Comparison of ENCODE assay signal across 8 mouse cellular contexts in genomic region chr11:119091598-119091991, GRCm38 (mm10). TPM values are rescaled to one million over a fixed set of nuclear protein-coding genes. Genes with fewer than 3 reads are reported as not detected.
A peak's percentile ranks its signal among the peaks of the same experiment; 100 is the strongest.
DNase-seq lines count a peak whose midpoint lies in the region; ATAC-seq and TF ChIP-seq lines count a peak whose summit lies in the region.

No protein-coding gene starts in this region.

- TF ChIP-seq CTCF in left cerebral cortex, adult 2 months (IDR thresholded peaks at IDR 0.05): peak; percentile 75

- peak; percentile 73 for ATAC-seq in intestine, embryonic 15.5 days
- ATAC-seq in liver, embryonic 16.5 days (ENCODE audit: low read depth): peak; percentile 33
- ATAC-seq in neural tube, embryonic 11.5 days (ENCODE audit: insufficient read depth, low FRiP score, low TSS enrichment): no peak

- H3K9ac ChIP-seq in intestine, embryonic 15.5 days: no peak overlapping the region
- H3K9ac ChIP-seq in liver, embryonic 16.5 days (ENCODE audit: low read depth, low read length): no peak overlapping the region
- no peak overlapping the region for H3K9ac ChIP-seq in neural tube, embryonic 11.5 days (ENCODE audit: low read length)

- peak overlapping the region; percentile 99 for H3K4me2 ChIP-seq in intestine, embryonic 15.5 days (replicated peaks)
- peak overlapping the region; percentile 68; the same call in 1 of the 2 replicates for H3K4me2 ChIP-seq in liver, embryonic 16.5 days (ENCODE audit: low read depth, low read length)
- no peak overlapping the region for H3K4me2 ChIP-seq in neural tube, embryonic 11.5 days (ENCODE audit: low read depth)

- peaks cover 59% of the 10 kb centered on the region for H3K4me1 ChIP-seq in intestine, embryonic 15.5 days (replicated peaks)
- H3K4me1 ChIP-seq in liver, embryonic 16.5 days (ENCODE audit: control insufficient read depth, low read depth, low read length): peaks cover 22% of the 10 kb centered on the region
- peaks cover 23% of the 10 kb centered on the region for H3K4me1 ChIP-seq in neural tube, embryonic 11.5 days (ENCODE audit: control insufficient read depth, insufficient read depth, low read length)

- peaks cover 31% of the 10 kb centered on the region for H3K27me3 ChIP-seq in intestine, embryonic 15.5 days (replicated peaks)
- peaks cover 55% of the 10 kb centered on the region for H3K27me3 ChIP-seq in liver, embryonic 16.5 days (ENCODE audit: control insufficient read depth, insufficient read depth, low read depth, low read length)
- peaks cover 54% of the 10 kb centered on the region for H3K27me3 ChIP-seq in neural tube, embryonic 11.5 days (ENCODE audit: control insufficient read depth, insufficient read depth, low read length)

- H3K36me3 ChIP-seq in intestine, embryonic 15.5 days: no peaks in the 10 kb centered on the region
- no peaks in the 10 kb centered on the region for H3K36me3 ChIP-seq in liver, embryonic 16.5 days (ENCODE audit: control insufficient read depth, insufficient read depth)
- H3K36me3 ChIP-seq in neural tube, embryonic 11.5 days (ENCODE audit: control insufficient read depth, insufficient read depth, low read length): no peaks in the 10 kb centered on the region

- 9% methylated on average over 8 of the region's 8 CpGs for WGBS in intestine, embryonic 15.5 days
- WGBS in liver, embryonic 16.5 days (ENCODE audit: insufficient replicate concordance): 4% methylated on average over 8 of the region's 8 CpGs
- WGBS in neural tube, embryonic 11.5 days: 1% methylated on average over 8 of the region's 8 CpGs

- H3K9me3 ChIP-seq in intestine, embryonic 15.5 days: no peaks in the 10 kb centered on the region
- H3K9me3 ChIP-seq in liver, embryonic 16.5 days (replicated peaks; ENCODE audit: control insufficient read depth, low read length): no peaks in the 10 kb centered on the region
- H3K9me3 ChIP-seq in neural tube, embryonic 11.5 days (ENCODE audit: control insufficient read depth, low read length): no peaks in the 10 kb centered on the region

- DNase-seq in left cerebral cortex, adult 2 months (ENCODE audit: extremely low spot score in 1 of 2, low spot score in 2 of 2): peak; percentile 34 to 42
- no peak for DNase-seq in left cerebral cortex, adult 11 months (ENCODE audit: low spot score)
- peak; percentile 37 to 63 for DNase-seq in cerebellum, adult 18-20 months
- DNase-seq in forelimb bud, embryonic 11.5 days (ENCODE audit: low read depth, low spot score): peak; percentile 69
- peak; percentile 76 for DNase-seq in neural tube, embryonic 11.5 days (ENCODE audit: low spot score)
- peak; percentile 85 for DNase-seq in thymus, postnatal 4 days

- no peak overlapping the region for H3K27ac ChIP-seq in left cerebral cortex, adult 2 months
- H3K27ac ChIP-seq in intestine, embryonic 15.5 days: peak overlapping the region; percentile 66
- peak overlapping the region; percentile 1; the same call in 1 of the 2 replicates for H3K27ac ChIP-seq in liver, embryonic 16.5 days (ENCODE audit: low read length)
- no peak overlapping the region for H3K27ac ChIP-seq in neural tube, embryonic 11.5 days (ENCODE audit: low read depth, low read length)

- H3K4me3 ChIP-seq in left cerebral cortex, adult 2 months: no peak overlapping the region
- peak overlapping the region; percentile 55; the same call in 1 of the 2 replicates for H3K4me3 ChIP-seq in intestine, embryonic 15.5 days (replicated peaks)
- H3K4me3 ChIP-seq in liver, embryonic 16.5 days (ENCODE audit: low read depth, low read length): peak overlapping the region; percentile 56; the same call in 1 of the 2 replicates
- no peak overlapping the region for H3K4me3 ChIP-seq in neural tube, embryonic 11.5 days (ENCODE audit: low read depth, low read length)

- intact Hi-C loops in left cerebral cortex, adult 2 months (cut with DNase I): no loop called here

RNA-seq across cellular contexts. Expression of gene Cbx4, which starts 5.6 kb away (rescaled TPM):
- total RNA-seq in left cerebral cortex, adult 2 months (2021): 10 to 100 TPM; 51.4 to 54.3 TPM
- 10.7 and 11.2 TPM in 2 replicates for polyA plus RNA-seq in intestine, embryonic 15.5 days (2015; fragmentation: Nextera tagmentation; extraction: Ambion mirVana)
- 2.5 and 2.9 TPM in 2 replicates for polyA plus RNA-seq in liver, embryonic 16.5 days (2015; fragmentation: Nextera tagmentation; extraction: Ambion mirVana)
- 6.0 and 6.1 TPM in 2 replicates for polyA plus RNA-seq in neural tube, embryonic 11.5 days (2014; fragmentation: Nextera tagmentation; extraction: Ambion mirVana)

RNA-seq across cellular contexts. Expression of gene Cbx8, which starts 50.8 kb away (rescaled TPM):
- 10 to 100 TPM; 11.1 to 11.2 TPM for total RNA-seq in left cerebral cortex, adult 2 months (2021)
- 7.4 and 7.9 TPM in 2 replicates for polyA plus RNA-seq in intestine, embryonic 15.5 days (2015; fragmentation: Nextera tagmentation; extraction: Ambion mirVana)
- polyA plus RNA-seq in liver, embryonic 16.5 days (2015; fragmentation: Nextera tagmentation; extraction: Ambion mirVana): 3.0 and 3.1 TPM in 2 replicates
- 6.8 and 7.0 TPM in 2 replicates for polyA plus RNA-seq in neural tube, embryonic 11.5 days (2014; fragmentation: Nextera tagmentation; extraction: Ambion mirVana)

Comparison
In these comparisons a context has a peak if more than half of its experiments do, and no peak if none do; other contexts are left out.
1. H3K27ac ChIP-seq: peak in intestine, embryonic 15.5 days (single experiment) and liver, embryonic 16.5 days (single experiment); none in left cerebral cortex, adult 2 months (single experiment) and neural tube, embryonic 11.5 days (single experiment).
2. H3K4me3 ChIP-seq: peak in intestine, embryonic 15.5 days (single experiment) and liver, embryonic 16.5 days (single experiment); none in left cerebral cortex, adult 2 months (single experiment) and neural tube, embryonic 11.5 days (single experiment).